Mouse (Mus musculus) brain, embryonic 18.5 days (tissue): ENCODE results near the gene Rbms1.
"Not testable (repeated sequence)": the region's sequence is repeated elsewhere in the genome, so short reads cannot be mapped to it uniquely, and the experiment has no call there.

ENCODE experiments used
- DNase-seq: peaks from one replicate; pipeline ENCODE4 v3.0.0-alpha.2; 2012; ENCODE audit warnings: low read depth, low spot score

The Rbms1 gene

GRCm38 (mm10) chr2:60847984-60848383, 115.0 kb downstream of the Rbms1 start:
- no peak for DNase-seq

- no peak for DNase-seq
Observed at GRCm38 (mm10) chr2:60845316-60845894, 117.6 kb downstream of the Rbms1 start.

- no peak for DNase-seq
Observed at GRCm38 (mm10) chr2:60844259-60844658, 118.7 kb downstream of the Rbms1 start.

- DNase-seq: no peak
Observed at GRCm38 (mm10) chr2:60843633-60844032, 119.4 kb downstream of the Rbms1 start.

GRCm38 (mm10) chr2:60842976-60843375, 120.0 kb downstream of the Rbms1 start:
- no peak for DNase-seq

- no peak for DNase-seq
Observed at GRCm38 (mm10) chr2:60840922-60841321, 122.1 kb downstream of the Rbms1 start.

GRCm38 (mm10) chr2:60839498-60839897, 123.5 kb downstream of the Rbms1 start:
- DNase-seq: no peak

- DNase-seq: no peak
Observed at GRCm38 (mm10) chr2:60838856-60839255, 124.1 kb downstream of the Rbms1 start.

GRCm38 (mm10) chr2:60837616-60838015, 125.4 kb downstream of the Rbms1 start:
- DNase-seq: no peak

- no peak for DNase-seq
Observed at GRCm38 (mm10) chr2:60836237-60836636, 126.8 kb downstream of the Rbms1 start.

- no peak for DNase-seq
Observed at GRCm38 (mm10) chr2:60834293-60834692, 128.7 kb downstream of the Rbms1 start.

GRCm38 (mm10) chr2:60832254-60832653, 130.7 kb downstream of the Rbms1 start:
- DNase-seq: no peak

GRCm38 (mm10) chr2:60830464-60830863, 132.5 kb downstream of the Rbms1 start:
- not testable (repeated sequence) for DNase-seq

- no peak for DNase-seq
Observed at GRCm38 (mm10) chr2:60828908-60829462, 134.0 kb downstream of the Rbms1 start.

- DNase-seq: no peak
Observed at GRCm38 (mm10) chr2:60827152-60827428, 135.9 kb downstream of the Rbms1 start.

- DNase-seq: no peak
Observed at GRCm38 (mm10) chr2:60826406-60827151, 136.4 kb downstream of the Rbms1 start.

- DNase-seq: no peak
Observed at GRCm38 (mm10) chr2:60825690-60826089, 137.3 kb downstream of the Rbms1 start.

GRCm38 (mm10) chr2:60821635-60822034, 141.4 kb downstream of the Rbms1 start:
- DNase-seq: no peak

GRCm38 (mm10) chr2:60818632-60819031, 144.4 kb downstream of the Rbms1 start:
- DNase-seq: no peak

GRCm38 (mm10) chr2:60816307-60816706, 146.7 kb downstream of the Rbms1 start:
- DNase-seq: no peak

- DNase-seq: no peak
Observed at GRCm38 (mm10) chr2:60814788-60815187, 148.2 kb downstream of the Rbms1 start.

GRCm38 (mm10) chr2:60812949-60813348, 150.0 kb downstream of the Rbms1 start:
- DNase-seq: no peak

- no peak for DNase-seq
Observed at GRCm38 (mm10) chr2:60810617-60811016, 152.4 kb downstream of the Rbms1 start.
